Mouse (Mus musculus) layer of hippocampus, postnatal 10 days (tissue): ENCODE results near the gene Il2rg. TPM values are rescaled to one million over a fixed set of nuclear protein-coding genes. Genes with fewer than 3 reads are reported as not detected.

Source experiments
- DNase-seq, 2 experiments: peaks; one replicate each; pipeline ENCODE4 v3.0.0; 2021; ENCODE audit warnings: low spot score in 2 of 2
- long read RNA-seq: library from polyadenylated mRNA; stranded (forward); transcript quantifications from one replicate; pipeline ENCODE4 v2.0.0, GENCODE M21; 2023
- total RNA-seq, 2 experiments: library from RNA; stranded (reverse); gene quantifications; 2 replicates each; pipeline ENCODE4 v1.2.3; 2021

Gene Il2rg
- total RNA-seq: 1 to 10 TPM; 2.6 to 3.1 TPM
- long read RNA-seq, transcript Il2rg-201 (8 exons, 1,670 nt): major isoform, 9 of 11 reads
- long read RNA-seq, partial matches to known transcripts: 0 of 11 reads
- long read RNA-seq, other reads (novel, unspliced or antisense): 2 of 11 reads

GRCm38 (mm10) chrX:101268025-101268754 lies at the start of gene Il2rg:
TSS of gene Il2rg (minus strand) at chrX:101268255.
- DNase-seq: no peak

GRCm38 (mm10) chrX:101313625-101314359 lies 45.7 kb upstream of the Il2rg start:
- DNase-seq: peak; percentile 45 to 60

- no peak for DNase-seq
These were observed 41.2 kb upstream of the Il2rg start for GRCm38 (mm10) chrX:101309299-101309698.

- no peak for DNase-seq
These were observed 36.6 kb upstream of the Il2rg start for GRCm38 (mm10) chrX:101304646-101305045.

- DNase-seq: peak in 1 of 2 experiments; percentile 30
These were observed 33.6 kb upstream of the Il2rg start for GRCm38 (mm10) chrX:101301654-101302053.

GRCm38 (mm10) chrX:101300427-101301030 lies 32.5 kb upstream of the Il2rg start:
- no peak for DNase-seq

- DNase-seq: peak; percentile 35 to 47
These were observed 31.7 kb upstream of the Il2rg start for GRCm38 (mm10) chrX:101299473-101300426.

- DNase-seq: peak; percentile 59 to 63
These were observed 31.0 kb upstream of the Il2rg start, which contains the start of gene Nlgn3 for GRCm38 (mm10) chrX:101299055-101299454. TSS of gene Nlgn3 (plus strand) at chrX:101299168.

GRCm38 (mm10) chrX:101290111-101290510 lies 22.1 kb upstream of the Il2rg start:
- no peak for DNase-seq

GRCm38 (mm10) chrX:101289037-101289436 lies 21.0 kb upstream of the Il2rg start:
- DNase-seq: no peak

GRCm38 (mm10) chrX:101288432-101288831 lies 20.4 kb upstream of the Il2rg start:
- no peak for DNase-seq

- no peak for DNase-seq
These were observed 19.5 kb upstream of the Il2rg start for GRCm38 (mm10) chrX:101287543-101287942.

- DNase-seq: no peak
These were observed 18.1 kb upstream of the Il2rg start for GRCm38 (mm10) chrX:101285953-101286670.

GRCm38 (mm10) chrX:101285534-101285933 lies 17.5 kb upstream of the Il2rg start:
- peak; percentile 62 to 66 for DNase-seq

- no peak for DNase-seq
These were observed 14.8 kb upstream of the Il2rg start for GRCm38 (mm10) chrX:101282813-101283212.

GRCm38 (mm10) chrX:101273875-101274738 lies 6.1 kb upstream of the Il2rg start, which contains the start of gene Med12:
TSS of gene Med12 (plus strand) at chrX:101274030.
- DNase-seq: peak; percentile 77 to 83

GRCm38 (mm10) chrX:101273410-101273809 lies 5.4 kb upstream of the Il2rg start:
- no peak for DNase-seq

GRCm38 (mm10) chrX:101268755-101269124 lies 685 bp upstream of the Il2rg start, which contains the start of gene Gm20489:
TSS of gene Gm20489 (minus strand) at chrX:101269023.
- DNase-seq: no peak

- DNase-seq: no peak
These were observed 1.4 kb downstream of the Il2rg start for GRCm38 (mm10) chrX:101266631-101267030.
